ENCODE assay signal across 9 mouse cellular contexts in genomic region chr13:101915542-101915941, GRCm38 (mm10).
DNase-seq lines count a peak whose midpoint lies in the region; ATAC-seq and TF ChIP-seq lines count a peak whose summit lies in the region.
"Had no signal": no experiment of that assay in that cellular context is flagged by ENCODE, and none has a peak within 500 bp of the region (broad histone marks: within the 10 kb centered on the region; RNA-seq: fewer than 3 reads in every experiment).

No protein-coding gene starts in this region.

- intact Hi-C loops in left cerebral cortex, adult 2 months (cut with DNase I), result loop anchor here (5.0 kb wide), 1 partner anchor 407 kb away; no protein-coding TSS in a partner anchor
- intact Hi-C loops in left cerebral cortex, postnatal 36 days (cut with DNase I), result loop anchor here (2.0 kb wide), 1 partner anchor 65 kb away; no protein-coding TSS in a partner anchor

- no peak for DNase-seq in forebrain, embryonic 11.5 days (ENCODE audit: low spot score)
- DNase-seq in left cerebral cortex, adult 2 months (ENCODE audit: extremely low spot score in 1 of 2, low spot score in 2 of 2), result peak; percentile 16 to 33
- DNase-seq in left cerebral cortex, adult 11 months (ENCODE audit: low spot score), result no peak
- peak; percentile 80 for DNase-seq in brain, adult 2 months (ENCODE audit: low read depth, low spot score)
- peak; percentile 50 to 69 for DNase-seq in left cerebral cortex, postnatal 36 days (ENCODE audit: low spot score in 2 of 2)
- DNase-seq in thymus, postnatal 36 days, result no peak
- DNase-seq in thymus, postnatal 4 days, result no peak

- H3K9me3 ChIP-seq in forebrain, embryonic 15.5 days, result no peaks in the 10 kb centered on the region
- H3K9me3 ChIP-seq in forebrain, embryonic 11.5 days (ENCODE audit: control insufficient read depth, low read length), result no peaks in the 10 kb centered on the region
- H3K9me3 ChIP-seq: limb, embryonic 15.5 days had no signal

- WGBS in forebrain, embryonic 15.5 days, result 40% methylated on average over 6 of the region's 6 CpGs
- 48% methylated on average over 6 of the region's 6 CpGs for WGBS in forebrain, embryonic 11.5 days

- H3K4me3 ChIP-seq in forebrain, embryonic 15.5 days, result no peak overlapping the region
- no peak overlapping the region for H3K4me3 ChIP-seq in forebrain, embryonic 11.5 days (ENCODE audit: low read depth, low read length)
- H3K4me3 ChIP-seq in left cerebral cortex, adult 2 months, result no peak overlapping the region
- H3K4me3 ChIP-seq: limb, embryonic 15.5 days had no signal

- no peak overlapping the region for H3K27ac ChIP-seq in forebrain, embryonic 15.5 days (replicated peaks)
- no peak overlapping the region for H3K27ac ChIP-seq in forebrain, embryonic 11.5 days (ENCODE audit: low read depth, low read length)
- H3K27ac ChIP-seq in left cerebral cortex, adult 2 months, result no peak overlapping the region
- H3K27ac ChIP-seq: limb, embryonic 15.5 days had no signal

- peak; percentile 29; the same call in 1 of the 2 replicates for ATAC-seq in forebrain, embryonic 15.5 days (replicated peaks)
- ATAC-seq in forebrain, embryonic 11.5 days (replicated peaks; ENCODE audit: low FRiP score), result no peak

- TF ChIP-seq CTCF in left cerebral cortex, adult 2 months (IDR thresholded peaks at IDR 0.05), result no peak

- no peaks in the 10 kb centered on the region for H3K27me3 ChIP-seq in forebrain, embryonic 15.5 days
- no peaks in the 10 kb centered on the region for H3K27me3 ChIP-seq in forebrain, embryonic 11.5 days (ENCODE audit: control insufficient read depth, insufficient read depth, low read length)
- H3K27me3 ChIP-seq: limb, embryonic 15.5 days had no signal

- H3K4me1 ChIP-seq in forebrain, embryonic 15.5 days, result peaks cover 13% of the 10 kb centered on the region
- H3K4me1 ChIP-seq in forebrain, embryonic 11.5 days (replicated peaks; ENCODE audit: control insufficient read depth, insufficient read depth, low read length), result no peaks in the 10 kb centered on the region

- H3K4me2 ChIP-seq in forebrain, embryonic 15.5 days (replicated peaks), result no peak overlapping the region
- no peak overlapping the region for H3K4me2 ChIP-seq in forebrain, embryonic 11.5 days (ENCODE audit: low read depth, low read length, severe bottlenecking)
- H3K4me2 ChIP-seq: limb, embryonic 15.5 days had no signal

- no peak overlapping the region for H3K9ac ChIP-seq in forebrain, embryonic 15.5 days (replicated peaks)
- H3K9ac ChIP-seq in forebrain, embryonic 11.5 days (ENCODE audit: low read length), result no peak overlapping the region
- H3K9ac ChIP-seq: limb, embryonic 15.5 days had no signal

- no peaks in the 10 kb centered on the region for H3K36me3 ChIP-seq in forebrain, embryonic 15.5 days
- no peaks in the 10 kb centered on the region for H3K36me3 ChIP-seq in forebrain, embryonic 11.5 days (ENCODE audit: control insufficient read depth, insufficient read depth, low read length)
- H3K36me3 ChIP-seq: limb, embryonic 15.5 days had no signal

Comparison
In these comparisons a context has a peak if more than half of its experiments do, and no peak if none do; other contexts are left out.
1. DNase-seq: peak in left cerebral cortex, adult 2 months (2 of 2), brain, adult 2 months (single experiment) and left cerebral cortex, postnatal 36 days (2 of 2); none in forebrain, embryonic 11.5 days (single experiment), left cerebral cortex, adult 11 months (single experiment), thymus, postnatal 36 days (0 of 2) and thymus, postnatal 4 days (single experiment).